Mouse (Mus musculus) heart, postnatal 0 days (tissue): ENCODE measurements around the gene Mmachc.

Experiments
- CTCF ChIP-seq: IDR thresholded peaks from 2 replicates; pipeline ENCODE4 v1.5.1; 2016; ENCODE audit warnings: antibody characterized with exemption, control low read depth, low read depth
- EP300 ChIP-seq: IDR thresholded peaks from 2 replicates; pipeline ENCODE4 v1.6.1; 2016; ENCODE audit warnings: antibody characterized with exemption, low read depth

GRCm38 (mm10) chr4:116679141-116679540 is 29.1 kb downstream of the Mmachc start:
- TF ChIP-seq EP300 (no peak), CTCF (no peak)
